Mouse (Mus musculus) embryonic fibroblast, embryonic 13.5 days (primary cell): Measurements from ENCODE around the gene Efl1.

Experiments
- CTCF ChIP-seq: IDR thresholded peaks from 2 replicates; pipeline ENCODE4 v1.5.1; 2011; ENCODE audit warnings: mild to moderate bottlenecking, control low read depth, low read length, moderate library complexity, borderline replicate concordance; ENCODE audit not compliant: insufficient read depth
- POLR2A ChIP-seq: IDR thresholded peaks from 2 replicates; pipeline ENCODE4 v1.6.1; 2011; ENCODE audit warnings: low read depth, mild to moderate bottlenecking, control low read depth, low read length, moderate library complexity

GRCm38 (mm10) chr7:82764951-82765350 lies 116.5 kb downstream of the Efl1 start:
- TF ChIP-seq CTCF = no peak
- TF ChIP-seq POLR2A = no peak
